Mouse (Mus musculus) liver, adult 2 months (tissue): ENCODE measurements around the gene Zkscan16.

Experiments used
- CTCF ChIP-seq: fragments of 200-500 bp; IDR thresholded peaks from 2 replicates; pipeline ENCODE4 v1.5.1; 2011; ENCODE audit warnings: low read depth, low read length, control low read depth
- POLR2A ChIP-seq: fragments of 200-500 bp; IDR thresholded peaks from 2 replicates; pipeline ENCODE4 v1.6.1; 2011; ENCODE audit warnings: low read length, control low read depth; ENCODE audit not compliant: insufficient read depth; ENCODE audit errors: extremely low read depth

DNA sequence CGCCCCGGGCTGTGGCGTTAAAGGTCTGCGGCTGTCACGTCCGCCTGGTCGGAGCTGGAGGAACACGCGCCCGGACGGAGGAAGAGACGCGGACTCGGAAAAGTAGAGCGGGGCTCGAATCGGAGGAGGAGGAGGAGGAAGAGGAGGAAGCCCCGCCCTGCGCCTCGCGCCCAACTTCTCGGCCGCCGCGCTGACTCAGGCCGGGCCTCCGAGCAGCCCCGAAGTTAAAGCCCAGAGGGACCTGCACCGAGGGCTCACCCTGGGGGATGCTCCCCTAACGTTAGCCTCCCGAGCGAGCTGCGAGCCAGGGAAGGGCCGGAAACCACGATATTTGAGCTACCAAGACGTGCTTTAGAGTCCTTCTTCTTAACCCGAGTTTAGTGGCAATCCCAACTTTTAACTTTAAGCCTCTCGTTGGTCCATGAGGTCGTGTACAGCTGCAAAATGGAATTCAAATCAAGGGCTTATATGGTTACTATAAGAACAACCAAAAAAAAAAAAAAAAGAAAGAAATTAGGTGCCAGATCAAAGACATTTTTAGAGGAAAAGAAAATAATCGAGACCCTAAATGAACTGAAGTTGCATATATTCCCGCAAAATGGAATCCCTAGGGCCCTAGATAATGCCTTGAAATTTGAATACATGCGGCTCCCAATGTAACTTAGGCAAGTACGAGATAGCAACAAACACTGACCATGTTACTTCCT, 30.6 kb upstream of the Zkscan16 start, which contains the start of gene Ecpas:
- TF ChIP-seq CTCF: no peak
- peak; percentile 69 for TF ChIP-seq POLR2A
